Mouse (Mus musculus) brain, embryonic 18.5 days (tissue): ENCODE results near the gene Galnt17.

Experiments used
- DNase-seq: peaks from one replicate; pipeline ENCODE4 v3.0.0-alpha.2; 2012; ENCODE audit warnings: low read depth, low spot score

The Galnt17 gene

GRCm38 (mm10) chr5:131120296-131120840 is 187.9 kb downstream of the Galnt17 start:
- no peak for DNase-seq

- no peak for DNase-seq
These were observed 188.4 kb downstream of the Galnt17 start for GRCm38 (mm10) chr5:131119896-131120295.

- no peak for DNase-seq
These were observed 190.8 kb downstream of the Galnt17 start for GRCm38 (mm10) chr5:131117391-131118040.

GRCm38 (mm10) chr5:131113850-131114470 is 194.3 kb downstream of the Galnt17 start:
- no peak for DNase-seq

- DNase-seq, result no peak
These were observed 201.1 kb downstream of the Galnt17 start for GRCm38 (mm10) chr5:131107188-131107587.

GRCm38 (mm10) chr5:131096824-131097223 is 211.5 kb downstream of the Galnt17 start:
- no peak for DNase-seq

GRCm38 (mm10) chr5:131095635-131096034 is 212.7 kb downstream of the Galnt17 start:
- no peak for DNase-seq

- no peak for DNase-seq
These were observed 213.5 kb downstream of the Galnt17 start for GRCm38 (mm10) chr5:131094771-131095170.

GRCm38 (mm10) chr5:131094138-131094537 is 214.2 kb downstream of the Galnt17 start:
- DNase-seq, result no peak

- DNase-seq, result no peak
These were observed 218.4 kb downstream of the Galnt17 start for GRCm38 (mm10) chr5:131089876-131090275.

- no peak for DNase-seq
These were observed 219.4 kb downstream of the Galnt17 start for GRCm38 (mm10) chr5:131088866-131089265.

- DNase-seq, result no peak
These were observed 225.1 kb downstream of the Galnt17 start for GRCm38 (mm10) chr5:131083072-131083657.

- DNase-seq, result no peak
These were observed 230.6 kb downstream of the Galnt17 start for GRCm38 (mm10) chr5:131077682-131078081.

GRCm38 (mm10) chr5:131075795-131076194 is 232.5 kb downstream of the Galnt17 start:
- DNase-seq, result no peak

GRCm38 (mm10) chr5:131074295-131074694 is 234.0 kb downstream of the Galnt17 start:
- no peak for DNase-seq

- DNase-seq, result no peak
These were observed 243.1 kb downstream of the Galnt17 start for GRCm38 (mm10) chr5:131065174-131065573.

- DNase-seq, result no peak
These were observed 259.8 kb downstream of the Galnt17 start for GRCm38 (mm10) chr5:131048505-131048904.

GRCm38 (mm10) chr5:131043130-131043529 is 265.2 kb downstream of the Galnt17 start:
- DNase-seq, result no peak

GRCm38 (mm10) chr5:131040441-131040840 is 267.9 kb downstream of the Galnt17 start:
- DNase-seq, result no peak

- DNase-seq, result no peak
These were observed 268.5 kb downstream of the Galnt17 start for GRCm38 (mm10) chr5:131039611-131040313.

- DNase-seq, result no peak
These were observed 283.8 kb downstream of the Galnt17 start for GRCm38 (mm10) chr5:131024506-131024905.

- DNase-seq, result no peak
These were observed 285.8 kb downstream of the Galnt17 start for GRCm38 (mm10) chr5:131022396-131022993.
